Mouse (Mus musculus): ENCODE results near the gene Gap43. TPM values are rescaled to one million over a fixed set of nuclear protein-coding genes. Genes with fewer than 3 reads are reported as not detected.

Gene Gap43
- polyA plus RNA-seq, 1 experiment from 2014 or later: 57.3 TPM

- H3K9ac ChIP-seq (ENCODE audit: low read length): no peak overlapping the region
- H3K27ac ChIP-seq (ENCODE audit: low read length): no peak overlapping the region
- no peaks in the 10 kb centered on the region for H3K27me3 ChIP-seq (ENCODE audit: control insufficient read depth, insufficient read depth, low read length)
- H3K4me2 ChIP-seq (ENCODE audit: low read depth, low read length): no peak overlapping the region
- no peak overlapping the region for H3K4me3 ChIP-seq (replicated peaks; ENCODE audit: low read length)
- no peaks in the 10 kb centered on the region for H3K36me3 ChIP-seq (ENCODE audit: control insufficient read depth, insufficient read depth, low read length)
- ATAC-seq (ENCODE audit: insufficient read depth, low FRiP score): no peak
- no peaks in the 10 kb centered on the region for H3K4me1 ChIP-seq (ENCODE audit: control insufficient read depth, insufficient read depth, low read length)
- H3K9me3 ChIP-seq (replicated peaks; ENCODE audit: control insufficient read depth, low read length): no peaks in the 10 kb centered on the region
- 85% methylated on average over 8 of the region's 8 CpGs for WGBS
Measured at GRCm38 (mm10) chr16:42277268-42277667, 63.2 kb downstream of the Gap43 start.

- H3K36me3 ChIP-seq (ENCODE audit: control insufficient read depth, insufficient read depth, low read length): no peaks in the 10 kb centered on the region
- no peak overlapping the region for H3K4me2 ChIP-seq (ENCODE audit: low read depth, low read length)
- H3K9ac ChIP-seq (ENCODE audit: low read length): no peak overlapping the region
- H3K4me1 ChIP-seq (ENCODE audit: control insufficient read depth, insufficient read depth, low read length): no peaks in the 10 kb centered on the region
- ATAC-seq (ENCODE audit: insufficient read depth, low FRiP score): peak; percentile 72; the same call in 1 of the 2 replicates
- no peak overlapping the region for H3K4me3 ChIP-seq (replicated peaks; ENCODE audit: low read length)
- no peak overlapping the region for H3K27ac ChIP-seq (ENCODE audit: low read length)
- H3K9me3 ChIP-seq (replicated peaks; ENCODE audit: control insufficient read depth, low read length): no peaks in the 10 kb centered on the region
- H3K27me3 ChIP-seq (ENCODE audit: control insufficient read depth, insufficient read depth, low read length): no peaks in the 10 kb centered on the region
- 35% methylated on average over 15 of the region's 15 CpGs for WGBS
Measured at GRCm38 (mm10) chr16:42276216-42277141, 64.0 kb downstream of the Gap43 start.

DNA sequence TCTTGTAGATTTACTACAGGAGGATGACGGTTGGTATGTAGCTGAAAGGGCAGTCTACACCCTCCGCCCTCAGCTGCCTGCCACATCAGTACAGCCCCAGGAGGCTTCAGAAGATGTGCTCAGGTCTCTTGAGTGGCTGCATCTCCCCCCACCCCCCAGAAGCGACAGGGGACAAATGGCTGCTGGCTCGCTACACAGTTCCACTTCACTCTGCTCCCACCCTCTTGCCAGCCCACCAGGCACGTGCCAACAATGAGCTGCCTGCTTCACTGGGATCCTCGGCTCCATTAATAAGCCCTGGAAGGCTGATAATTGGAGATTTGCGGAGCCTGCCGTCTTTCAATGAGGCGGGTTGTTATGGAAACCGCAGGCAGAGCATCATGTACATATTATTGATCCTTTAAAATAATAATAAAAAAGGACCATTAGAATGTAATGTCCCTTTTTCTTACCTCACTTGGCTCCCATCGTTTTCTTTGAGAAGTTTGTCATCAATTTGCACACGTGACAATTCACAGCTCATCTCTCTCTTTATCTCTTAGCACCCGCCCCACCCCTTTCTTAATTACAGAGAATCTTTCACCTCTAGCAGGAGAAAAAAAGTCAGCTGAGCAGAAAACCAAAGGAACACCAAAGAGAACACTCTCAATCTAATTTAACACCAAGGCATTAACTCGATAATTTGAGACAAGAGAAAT is 64.8 kb downstream of the Gap43 start:
- H3K27me3 ChIP-seq (ENCODE audit: control insufficient read depth, insufficient read depth, low read length): no peaks in the 10 kb centered on the region
- H3K9ac ChIP-seq (ENCODE audit: low read length): no peak overlapping the region
- no peak overlapping the region for H3K27ac ChIP-seq (ENCODE audit: low read length)
- H3K4me2 ChIP-seq (ENCODE audit: low read depth, low read length): no peak overlapping the region
- WGBS: 55% methylated on average over 14 of the region's 14 CpGs
- no peaks in the 10 kb centered on the region for H3K4me1 ChIP-seq (ENCODE audit: control insufficient read depth, insufficient read depth, low read length)
- H3K36me3 ChIP-seq (ENCODE audit: control insufficient read depth, insufficient read depth, low read length): no peaks in the 10 kb centered on the region
- no peak overlapping the region for H3K4me3 ChIP-seq (replicated peaks; ENCODE audit: low read length)
- no peak for ATAC-seq (ENCODE audit: insufficient read depth, low FRiP score)
- no peaks in the 10 kb centered on the region for H3K9me3 ChIP-seq (replicated peaks; ENCODE audit: control insufficient read depth, low read length)

- no peak overlapping the region for H3K4me3 ChIP-seq (replicated peaks; ENCODE audit: low read length)
- ATAC-seq (ENCODE audit: insufficient read depth, low FRiP score): no peak
- H3K27me3 ChIP-seq (ENCODE audit: control insufficient read depth, insufficient read depth, low read length): no peaks in the 10 kb centered on the region
- WGBS: 78% methylated on average over 1 of the region's 1 CpGs
- no peak overlapping the region for H3K4me2 ChIP-seq (ENCODE audit: low read depth, low read length)
- H3K9ac ChIP-seq (ENCODE audit: low read length): no peak overlapping the region
- H3K9me3 ChIP-seq (replicated peaks; ENCODE audit: control insufficient read depth, low read length): no peaks in the 10 kb centered on the region
- no peaks in the 10 kb centered on the region for H3K36me3 ChIP-seq (ENCODE audit: control insufficient read depth, insufficient read depth, low read length)
- no peaks in the 10 kb centered on the region for H3K4me1 ChIP-seq (ENCODE audit: control insufficient read depth, insufficient read depth, low read length)
- no peak overlapping the region for H3K27ac ChIP-seq (ENCODE audit: low read length)
Measured at GRCm38 (mm10) chr16:42271213-42271612, 69.2 kb downstream of the Gap43 start.

- WGBS: 46% methylated on average over 2 of the region's 2 CpGs
- no peaks in the 10 kb centered on the region for H3K9me3 ChIP-seq (replicated peaks; ENCODE audit: control insufficient read depth, low read length)
- H3K27me3 ChIP-seq (ENCODE audit: control insufficient read depth, insufficient read depth, low read length): no peaks in the 10 kb centered on the region
- no peak overlapping the region for H3K27ac ChIP-seq (ENCODE audit: low read length)
- H3K9ac ChIP-seq (ENCODE audit: low read length): no peak overlapping the region
- H3K4me2 ChIP-seq (ENCODE audit: low read depth, low read length): no peak overlapping the region
- H3K4me3 ChIP-seq (replicated peaks; ENCODE audit: low read length): no peak overlapping the region
- no peak for ATAC-seq (ENCODE audit: insufficient read depth, low FRiP score)
- H3K36me3 ChIP-seq (ENCODE audit: control insufficient read depth, insufficient read depth, low read length): no peaks in the 10 kb centered on the region
- no peaks in the 10 kb centered on the region for H3K4me1 ChIP-seq (ENCODE audit: control insufficient read depth, insufficient read depth, low read length)
Measured at GRCm38 (mm10) chr16:42269587-42269967, 70.9 kb downstream of the Gap43 start.

DNA sequence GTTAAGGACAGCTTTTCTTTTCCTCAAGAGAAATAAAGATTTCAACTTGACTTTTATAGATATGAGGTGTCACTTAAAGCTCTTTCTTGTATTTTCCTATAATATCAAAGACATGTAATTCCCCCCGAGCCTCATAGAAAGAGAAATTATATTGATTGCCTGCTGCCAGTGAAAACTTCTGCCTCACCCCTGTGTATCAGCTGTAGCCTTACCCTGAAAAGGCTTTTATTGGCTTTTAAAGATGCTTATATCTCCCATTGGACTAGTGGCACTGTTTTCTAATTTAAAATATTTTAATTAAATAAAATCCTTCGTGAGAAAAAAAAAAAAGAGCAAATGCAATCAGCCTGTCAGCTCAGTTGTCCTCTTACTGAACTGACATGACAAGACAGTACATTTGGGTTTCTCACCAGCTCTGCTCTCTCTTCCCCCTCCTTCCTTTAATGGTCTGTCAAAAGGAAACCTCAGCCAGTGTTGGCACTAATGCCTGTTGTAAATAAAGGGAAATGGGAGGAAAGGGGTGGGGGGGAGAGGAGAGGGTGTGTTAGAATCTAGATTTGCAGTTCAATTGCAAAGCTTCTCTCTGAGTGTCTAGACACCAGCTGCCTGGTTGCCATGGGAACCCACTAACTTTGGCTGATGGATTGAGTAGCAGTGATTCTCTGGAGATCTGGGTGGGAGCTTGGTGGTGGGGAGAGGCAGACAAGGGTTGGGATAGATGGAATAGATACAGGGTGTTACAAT is 71.4 kb downstream of the Gap43 start:
- Histone ChIP-seq H3K9ac (ENCODE audit: low read length) (no peak overlapping the region), H3K4me3 (replicated peaks; ENCODE audit: low read length) (no peak overlapping the region), H3K27ac (ENCODE audit: low read length) (no peak overlapping the region), H3K4me2 (ENCODE audit: low read depth, low read length) (no peak overlapping the region), H3K36me3 (ENCODE audit: control insufficient read depth, insufficient read depth, low read length) (no peaks in the 10 kb centered on the region), H3K27me3 (ENCODE audit: control insufficient read depth, insufficient read depth, low read length) (no peaks in the 10 kb centered on the region), H3K9me3 (replicated peaks; ENCODE audit: control insufficient read depth, low read length) (no peaks in the 10 kb centered on the region), H3K4me1 (ENCODE audit: control insufficient read depth, insufficient read depth, low read length) (no peaks in the 10 kb centered on the region)
- ATAC-seq (ENCODE audit: insufficient read depth, low FRiP score): no peak
- 38% methylated on average over 2 of the region's 2 CpGs for WGBS

GRCm38 (mm10) chr16:42265185-42265584 is 75.3 kb downstream of the Gap43 start:
- 71% methylated on average over 3 of the region's 3 CpGs for WGBS
- ATAC-seq (ENCODE audit: insufficient read depth, low FRiP score): no peak
- H3K4me3 ChIP-seq (replicated peaks; ENCODE audit: low read length): no peak overlapping the region
- no peaks in the 10 kb centered on the region for H3K4me1 ChIP-seq (ENCODE audit: control insufficient read depth, insufficient read depth, low read length)
- no peaks in the 10 kb centered on the region for H3K36me3 ChIP-seq (ENCODE audit: control insufficient read depth, insufficient read depth, low read length)
- no peak overlapping the region for H3K27ac ChIP-seq (ENCODE audit: low read length)
- H3K27me3 ChIP-seq (ENCODE audit: control insufficient read depth, insufficient read depth, low read length): no peaks in the 10 kb centered on the region
- H3K9me3 ChIP-seq (replicated peaks; ENCODE audit: control insufficient read depth, low read length): no peaks in the 10 kb centered on the region
- no peak overlapping the region for H3K9ac ChIP-seq (ENCODE audit: low read length)
- H3K4me2 ChIP-seq (ENCODE audit: low read depth, low read length): no peak overlapping the region

- 88% methylated on average over 5 of the region's 5 CpGs for WGBS
- no peaks in the 10 kb centered on the region for H3K9me3 ChIP-seq (replicated peaks; ENCODE audit: control insufficient read depth, low read length)
- H3K9ac ChIP-seq (ENCODE audit: low read length): no peak overlapping the region
- H3K4me3 ChIP-seq (replicated peaks; ENCODE audit: low read length): no peak overlapping the region
- no peaks in the 10 kb centered on the region for H3K4me1 ChIP-seq (ENCODE audit: control insufficient read depth, insufficient read depth, low read length)
- no peak overlapping the region for H3K4me2 ChIP-seq (ENCODE audit: low read depth, low read length)
- ATAC-seq (ENCODE audit: insufficient read depth, low FRiP score): no peak
- H3K27ac ChIP-seq (ENCODE audit: low read length): no peak overlapping the region
- H3K27me3 ChIP-seq (ENCODE audit: control insufficient read depth, insufficient read depth, low read length): no peaks in the 10 kb centered on the region
- H3K36me3 ChIP-seq (ENCODE audit: control insufficient read depth, insufficient read depth, low read length): no peaks in the 10 kb centered on the region
Measured at GRCm38 (mm10) chr16:42262935-42263542, 77.4 kb downstream of the Gap43 start.
